Mouse (Mus musculus): ENCODE data around the gene Itsn1.

- TF ChIP-seq CTCF (IDR thresholded peaks at IDR 0.05; ENCODE audit: low read depth), result no peak
- TF ChIP-seq EP300 (IDR thresholded peaks at IDR 0.05; ENCODE audit: low read depth), result no peak
These were observed 174.9 kb downstream of the Itsn1 start for GRCm38 (mm10) chr16:91903801-91904506.

Measured in liver, embryonic 14.5 days (tissue).